In genomic region chr5:91866184-91866583, GRCm38 (mm10) we compare ENCODE assay signal across 11 mouse cellular contexts.
"Had no signal": no experiment of that assay in that cellular context is flagged by ENCODE, and none has a peak within 500 bp of the region (broad histone marks: within the 10 kb centered on the region; RNA-seq: fewer than 3 reads in every experiment).

No protein-coding gene starts in this region.

- H3K9me3 ChIP-seq: kidney, embryonic 15.5 days; limb, embryonic 13.5 days; midbrain, embryonic 12.5 days had no signal

- H3K36me3 ChIP-seq: kidney, embryonic 15.5 days; limb, embryonic 13.5 days; midbrain, embryonic 12.5 days had no signal

- H3K4me3 ChIP-seq: kidney, embryonic 15.5 days; limb, embryonic 13.5 days; midbrain, embryonic 12.5 days had no signal

- H3K4me1 ChIP-seq: kidney, embryonic 15.5 days; limb, embryonic 13.5 days; midbrain, embryonic 12.5 days had no signal

- DNase-seq: kidney, adult 2 months; kidney, postnatal 14 days; left cerebral cortex, postnatal 4 days; lung, adult 18-20 months; lung, postnatal 36 days; right cerebral cortex, postnatal 14 days had no signal

- ATAC-seq: midbrain, embryonic 16.5 days had no signal

- H3K9ac ChIP-seq: kidney, embryonic 15.5 days; limb, embryonic 13.5 days; liver, embryonic 14.5 days; midbrain, embryonic 12.5 days had no signal

- H3K27me3 ChIP-seq: kidney, embryonic 15.5 days; limb, embryonic 13.5 days; midbrain, embryonic 12.5 days had no signal

- H3K27ac ChIP-seq: kidney, embryonic 15.5 days; limb, embryonic 13.5 days; liver, embryonic 14.5 days; midbrain, embryonic 12.5 days had no signal
